Mouse (Mus musculus) CD4-positive naive resting alpha-beta T cell, adult 57 days (primary cell): ENCODE data around the gene Mvp. TPM values are rescaled to one million over a fixed set of nuclear protein-coding genes. Genes with fewer than 3 reads are reported as not detected.

Experiments
- total RNA-seq: library from RNA; stranded (reverse); gene quantifications from one replicate; pipeline ENCODE4 v1.2.4, GENCODE M21; 2023

Gene Mvp
- 39.4 TPM for total RNA-seq

GRCm38 (mm10) chr7:127014320-127014719 lies at the start of gene Mvp:
TSS of gene Mvp (minus strand) at chr7:127014621.

GRCm38 (mm10) chr7:127041851-127042672 lies 27.6 kb upstream of the Mvp start, which contains the start of gene Kif22:
TSS of gene Kif22 (minus strand) at chr7:127042471.

GRCm38 (mm10) chr7:127026984-127027726 lies 12.7 kb upstream of the Mvp start, which contains the start of gene Maz:
TSS of gene Maz (minus strand) at chr7:127027037.

GRCm38 (mm10) chr7:127020901-127021562 lies 6.6 kb upstream of the Mvp start, which contains the start of the genes Gm42742 and Prrt2:
TSS of gene Gm42742 (minus strand) at chr7:127021097.
TSS of gene Prrt2 (minus strand) at chr7:127021211.

GRCm38 (mm10) chr7:127016971-127017949 lies 2.8 kb upstream of the Mvp start, which contains the start of gene Pagr1a:
TSS of gene Pagr1a (minus strand) at chr7:127017352.

GRCm38 (mm10) chr7:127016481-127016485 lies 1.9 kb upstream of the Mvp start, which contains the start of gene Pagr1b:
TSS of gene Pagr1b (minus strand) at chr7:127016484.

GRCm38 (mm10) chr7:126975950-126976866 lies 38.2 kb downstream of the Mvp start, which contains the start of gene Cdiptos:
TSS of gene Cdiptos (minus strand) at chr7:126976098.

GRCm38 (mm10) chr7:126975893-126975949 lies 38.7 kb downstream of the Mvp start, which contains the start of gene Cdipt:
TSS of gene Cdipt (plus strand) at chr7:126975914.

GRCm38 (mm10) chr7:126949793-126950646 lies 64.4 kb downstream of the Mvp start, which contains the start of gene Sez6l2:
TSS of gene Sez6l2 (plus strand) at chr7:126950563.

GRCm38 (mm10) chr7:126949403-126949792 lies 65.0 kb downstream of the Mvp start, which contains the start of gene Asphd1:
TSS of gene Asphd1 (minus strand) at chr7:126949582.

Other genes with a start within 250 kb of the Mvp start
- gene Gdpd3, start 248.3 kb downstream of the Mvp start, total RNA-seq, result 5.8 TPM
- gene Ypel3, start 237.7 kb downstream of the Mvp start, total RNA-seq, result 256 TPM
- 11.5 TPM for gene Tbx6, start 233.1 kb downstream of the Mvp start, total RNA-seq
- gene Ppp4c, start 222.1 kb downstream of the Mvp start, total RNA-seq, result 252 TPM
- gene Fam57b, start 217.0 kb downstream of the Mvp start, total RNA-seq, result not detected
- not detected for gene 4930451I11Rik, start 183.0 kb downstream of the Mvp start, total RNA-seq
- not detected for gene Doc2a, start 167.2 kb downstream of the Mvp start, total RNA-seq
- gene Hirip3, start 152.6 kb downstream of the Mvp start, total RNA-seq, result 19.3 TPM
- 63.0 TPM for gene Ino80e, start 152.2 kb downstream of the Mvp start, total RNA-seq
- gene Taok2, start 129.9 kb downstream of the Mvp start, total RNA-seq, result 94.6 TPM
- gene Tmem219, start 91.7 kb downstream of the Mvp start, total RNA-seq, result 36.1 TPM
- 39.6 TPM for gene Kctd13, start 85.7 kb downstream of the Mvp start, total RNA-seq
- not detected for gene Asphd1, start 65.0 kb downstream of the Mvp start, total RNA-seq
- 9.2 TPM for gene Sez6l2, start 64.1 kb downstream of the Mvp start, total RNA-seq
- 154 TPM for gene Cdipt, start 38.7 kb downstream of the Mvp start, total RNA-seq
- gene Cdiptos, start 38.5 kb downstream of the Mvp start, total RNA-seq, result not detected
- not detected for gene Pagr1b, start 1.9 kb upstream of the Mvp start, total RNA-seq
- 27.0 TPM for gene Pagr1a, start 2.7 kb upstream of the Mvp start, total RNA-seq
- 35.1 TPM for gene Gm42742, start 6.5 kb upstream of the Mvp start, total RNA-seq
- gene Prrt2, start 6.6 kb upstream of the Mvp start, total RNA-seq, result 5.5 TPM
- gene Maz, start 12.4 kb upstream of the Mvp start, total RNA-seq, result 228 TPM
- 1.9 TPM for gene Kif22, start 27.9 kb upstream of the Mvp start, total RNA-seq
- not detected for gene Zg16, start 72.7 kb upstream of the Mvp start, total RNA-seq
- 95.7 TPM for gene AI467606, start 76.7 kb upstream of the Mvp start, total RNA-seq
- 34.3 TPM for gene Qprt, start 107.6 kb upstream of the Mvp start, total RNA-seq
- 356 TPM for gene Spn, start 123.2 kb upstream of the Mvp start, total RNA-seq
- gene Cd2bp2, start 181.4 kb upstream of the Mvp start, total RNA-seq, result 80.1 TPM
- 57.2 TPM for gene Tbc1d10b, start 193.8 kb upstream of the Mvp start, total RNA-seq
- gene Mylpf, start 194.3 kb upstream of the Mvp start, total RNA-seq, result 18.8 TPM
- 12.1 TPM for gene Zfp553, start 218.4 kb upstream of the Mvp start, total RNA-seq
- gene Sept1, start 218.5 kb upstream of the Mvp start, total RNA-seq, result 664 TPM
- gene Zfp771, start 229.7 kb upstream of the Mvp start, total RNA-seq, result 13.5 TPM
- 15.0 TPM for gene Dctpp1, start 246.1 kb upstream of the Mvp start, total RNA-seq